Mouse (Mus musculus) adrenal gland, adult 8-10 months (tissue): ENCODE measurements around the gene Dusp6. TPM values are rescaled to one million over a fixed set of nuclear protein-coding genes. Genes with fewer than 3 reads are reported as not detected.

Source experiments
- DNase-seq: peaks from one replicate; pipeline ENCODE4 v3.0.0; 2022
- total RNA-seq, 4 experiments: library from RNA; stranded (reverse); gene quantifications; 2 replicates each; pipeline ENCODE4 v1.2.4; 2022

The Dusp6 gene
- total RNA-seq, 4 experiments from 2014 or later = 88.6 to 238 (median 129) TPM

GRCm38 (mm10) chr10:99274640-99275039 is 11.6 kb downstream of the Dusp6 start:
- DNase-seq = peak; percentile 58

GRCm38 (mm10) chr10:99279067-99279880 is 16.2 kb downstream of the Dusp6 start:
- DNase-seq = no peak

GRCm38 (mm10) chr10:99283981-99284385 is 21.0 kb downstream of the Dusp6 start:
- no peak for DNase-seq

DNA sequence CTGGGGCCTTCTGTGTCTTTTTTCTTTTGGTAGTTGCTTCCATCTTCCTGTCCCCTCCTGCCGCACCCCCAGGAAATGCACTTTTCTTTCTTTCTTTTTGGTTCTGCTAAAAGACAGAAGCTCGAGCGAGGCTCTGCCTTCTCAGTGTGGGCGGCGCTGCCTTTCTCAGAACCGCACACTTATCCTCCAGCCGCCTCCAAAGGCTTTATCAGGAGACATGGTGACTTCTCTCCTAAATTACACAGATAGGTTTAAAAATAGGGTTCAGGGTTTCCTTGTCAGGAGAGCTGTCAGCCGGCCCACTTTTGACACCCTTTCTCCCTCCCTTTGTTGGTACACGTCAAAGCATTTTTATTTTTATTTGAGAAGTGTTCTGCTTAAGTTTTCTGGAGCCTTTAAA is 21.9 kb downstream of the Dusp6 start:
- DNase-seq = no peak

DNA sequence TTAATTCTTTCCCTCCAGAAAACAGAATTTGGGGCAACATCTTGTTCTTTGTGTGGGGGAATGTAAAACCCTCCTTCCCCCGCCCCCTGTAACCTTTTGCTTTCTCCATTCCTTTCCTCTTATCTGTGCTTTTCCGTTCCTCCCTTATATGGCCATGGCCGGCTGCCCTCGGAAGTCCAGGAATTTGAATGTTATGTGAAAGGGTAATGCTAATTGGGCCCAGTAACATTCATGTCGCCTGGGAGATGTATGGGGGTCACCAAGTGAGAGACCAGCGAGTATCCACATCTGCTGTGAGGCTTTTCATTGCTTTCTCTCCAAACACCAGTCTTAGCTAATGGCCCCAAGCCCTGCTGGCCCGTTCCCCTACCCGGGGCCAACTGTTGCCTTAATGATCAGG is 22.7 kb downstream of the Dusp6 start:
- no peak for DNase-seq

GRCm38 (mm10) chr10:99286213-99286612 is 23.2 kb downstream of the Dusp6 start:
- no peak for DNase-seq

GRCm38 (mm10) chr10:99286787-99287186 is 23.8 kb downstream of the Dusp6 start:
- no peak for DNase-seq

DNA sequence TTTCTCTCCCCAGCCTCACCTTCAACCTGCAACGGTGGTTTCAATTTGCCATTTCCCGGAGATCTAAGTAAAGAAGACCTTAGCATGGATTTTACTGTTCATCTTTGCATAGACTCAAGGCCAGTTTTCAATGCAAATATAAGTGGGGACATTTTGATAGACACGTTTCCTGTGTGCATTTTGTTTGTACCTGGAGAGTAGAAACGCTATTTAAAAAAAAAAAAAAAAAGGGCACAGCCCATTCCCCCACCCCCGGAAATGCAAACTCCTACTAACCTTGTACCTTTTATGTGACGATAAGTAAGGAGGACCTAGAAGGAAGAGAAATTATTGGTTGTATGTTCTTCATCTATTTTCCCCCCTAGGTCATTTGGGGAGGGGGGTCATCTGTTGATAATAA is 24.2 kb downstream of the Dusp6 start:
- DNase-seq = no peak

- no peak for DNase-seq
Measured at GRCm38 (mm10) chr10:99289176-99289575, 26.1 kb downstream of the Dusp6 start.

GRCm38 (mm10) chr10:99293111-99293640 is 30.1 kb downstream of the Dusp6 start:
- no peak for DNase-seq

- DNase-seq = no peak
Measured at GRCm38 (mm10) chr10:99297721-99298120, 34.7 kb downstream of the Dusp6 start.

DNA sequence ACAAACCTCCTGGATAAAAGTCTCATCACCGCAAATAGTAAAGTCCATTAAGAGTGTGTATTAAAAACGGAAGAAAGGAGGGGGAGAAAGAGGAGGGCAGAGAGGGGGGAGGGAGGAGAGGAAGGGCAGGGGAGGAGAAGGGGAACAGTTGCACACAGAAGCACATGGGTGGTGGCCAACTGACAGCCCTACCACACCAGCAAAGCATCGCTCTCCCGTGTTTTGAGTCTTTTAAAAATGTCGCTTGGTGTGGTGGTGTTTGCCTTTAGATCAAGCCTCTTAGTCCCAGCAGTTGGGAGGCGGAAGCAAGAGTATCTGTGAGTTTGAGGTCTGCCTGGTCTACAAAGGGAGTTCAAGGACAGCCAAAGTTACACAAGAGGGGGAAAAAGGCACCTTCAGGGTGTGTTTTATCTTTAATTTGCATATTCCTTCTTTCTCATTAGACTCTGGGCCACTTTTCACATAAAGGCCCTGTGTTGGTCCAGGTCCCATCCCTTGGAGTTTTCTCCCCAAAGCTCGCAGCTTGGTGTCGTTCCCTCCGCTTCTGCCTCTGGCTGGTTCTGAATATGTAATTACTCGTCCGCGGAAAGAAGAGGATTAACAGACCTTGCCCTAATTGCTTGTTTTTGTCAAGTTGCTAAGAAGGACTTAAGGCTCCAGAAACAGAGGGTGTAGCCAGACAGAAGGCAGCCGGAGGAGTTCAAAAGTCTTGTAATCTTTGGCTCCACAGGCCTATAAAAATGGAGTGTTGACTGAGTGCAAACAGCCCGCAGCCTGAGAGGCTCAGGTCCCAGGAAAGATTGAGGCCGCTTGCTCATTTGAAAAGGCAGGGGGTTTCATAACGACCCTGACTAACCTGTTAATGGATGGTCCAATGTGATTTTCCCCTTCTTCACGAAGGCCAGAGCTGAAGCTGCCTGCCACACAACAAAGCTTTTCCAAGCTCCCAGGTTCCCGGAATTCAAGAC is 35.6 kb downstream of the Dusp6 start:
- DNase-seq = no peak

DNA sequence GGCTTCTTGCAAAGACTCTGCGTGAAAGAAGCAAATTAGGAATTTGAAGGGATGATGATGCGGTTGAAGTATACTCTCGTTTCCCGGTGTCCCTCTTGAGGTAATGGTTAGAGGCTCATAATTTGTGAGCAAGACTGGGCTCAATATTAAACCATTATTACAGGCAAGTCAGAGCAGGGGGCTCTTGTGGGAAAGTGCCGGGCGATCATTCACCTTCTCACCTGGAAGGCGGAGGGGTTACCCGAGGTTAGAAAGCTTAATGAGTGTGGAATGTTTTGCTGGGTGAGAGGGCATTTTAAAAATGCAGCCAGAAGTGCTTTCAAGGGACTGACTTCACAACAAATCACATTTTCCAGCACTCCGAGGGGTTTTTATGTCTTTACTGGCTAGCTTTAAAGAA is 36.3 kb downstream of the Dusp6 start:
- DNase-seq = no peak

- no peak for DNase-seq
Measured at GRCm38 (mm10) chr10:99302051-99302450, 39.0 kb downstream of the Dusp6 start.

GRCm38 (mm10) chr10:99308837-99309236 is 45.8 kb downstream of the Dusp6 start:
- DNase-seq = no peak

GRCm38 (mm10) chr10:99309617-99310016 is 46.6 kb downstream of the Dusp6 start:
- no peak for DNase-seq

GRCm38 (mm10) chr10:99310204-99310603 is 47.2 kb downstream of the Dusp6 start:
- DNase-seq = no peak

DNA sequence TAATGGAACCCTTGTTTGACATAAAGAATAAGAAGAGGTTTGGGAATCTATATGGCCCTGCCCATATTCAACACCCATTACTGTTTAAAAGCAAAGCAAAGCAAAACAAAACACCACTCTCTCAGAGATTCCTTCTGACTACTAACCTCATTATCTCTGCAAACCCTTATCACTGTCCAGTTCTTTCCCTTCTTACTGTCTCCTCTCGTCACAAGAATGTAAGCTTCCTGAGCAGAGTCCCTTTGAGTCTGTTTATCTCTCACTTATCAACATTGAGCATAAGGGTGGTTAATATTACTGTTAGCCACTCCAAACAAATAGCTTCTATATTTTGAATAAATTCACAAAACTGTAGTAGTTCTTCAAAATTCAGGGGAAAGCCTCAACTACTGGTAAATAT is 48.9 kb downstream of the Dusp6 start:
- no peak for DNase-seq

- no peak for DNase-seq
Measured at GRCm38 (mm10) chr10:99314366-99314765, 51.3 kb downstream of the Dusp6 start.

DNA sequence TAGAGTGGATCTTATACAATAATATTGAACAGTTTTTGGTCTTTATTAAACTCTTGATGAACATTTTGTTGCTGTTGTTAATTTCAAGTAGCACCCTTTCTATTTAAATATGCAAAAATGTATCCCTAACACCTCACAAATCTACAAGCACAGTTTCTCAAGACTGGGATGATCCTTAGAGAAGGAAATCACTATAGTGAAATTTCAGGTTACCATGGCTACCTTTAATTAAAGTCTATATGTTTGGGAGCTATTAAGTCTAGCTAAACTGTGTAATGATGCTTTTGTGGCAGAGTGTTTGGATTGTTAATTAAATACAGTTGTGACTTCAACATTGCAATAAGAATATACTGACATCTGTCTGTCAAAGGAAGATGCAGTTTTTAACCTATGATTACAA is 54.0 kb downstream of the Dusp6 start:
- DNase-seq = no peak
